Mouse (Mus musculus) heart, postnatal 36 days (tissue): ENCODE results near the gene Gm11060. TPM values are rescaled to one million over a fixed set of nuclear protein-coding genes. Genes with fewer than 3 reads are reported as not detected.

Experiments
- DNase-seq, 2 experiments: peaks; one replicate each; pipeline ENCODE4 v3.0.0; 2021 to 2022
- intact Hi-C: fragments of 180-260 bp; cut with DNase I; formaldehyde crosslinking; loops from one replicate; pipeline ENCODE4 v1.15.1; 2025
- total RNA-seq, 2 experiments: library from RNA; stranded (reverse); gene quantifications; 2 replicates each; pipeline ENCODE4 v1.2.3; 2021

The Gm11060 gene
- total RNA-seq, result not detected

GRCm38 (mm10) chr2:105091718-105092117, at the start of gene Gm11060:
TSS of gene Gm11060 (plus strand) at chr2:105092018.
- intact Hi-C loops, result no loop called here
- no peak for DNase-seq

GRCm38 (mm10) chr2:105043152-105043551, 48.7 kb upstream of the Gm11060 start:
- DNase-seq, result no peak
- intact Hi-C loops, result no loop called here

GRCm38 (mm10) chr2:105048301-105048700, 43.5 kb upstream of the Gm11060 start:
- intact Hi-C loops, result no loop called here
- no peak for DNase-seq

GRCm38 (mm10) chr2:105055529-105055928, 36.3 kb upstream of the Gm11060 start:
- intact Hi-C loops, result no loop called here
- no peak for DNase-seq

- intact Hi-C loops, result no loop called here
- no peak for DNase-seq
Observed at GRCm38 (mm10) chr2:105058577-105059116, 33.2 kb upstream of the Gm11060 start.

- DNase-seq, result no peak
- intact Hi-C loops, result no loop called here
Observed at GRCm38 (mm10) chr2:105062741-105063372, 29.0 kb upstream of the Gm11060 start.

- DNase-seq, result no peak
- intact Hi-C loops, result loop anchor here (2.0 kb wide), 1 partner anchor 160 kb away; no protein-coding TSS in a partner anchor
Observed at GRCm38 (mm10) chr2:105072496-105072895, 19.3 kb upstream of the Gm11060 start.

GRCm38 (mm10) chr2:105074196-105074595, 17.6 kb upstream of the Gm11060 start:
- no peak for DNase-seq
- intact Hi-C loops, result no loop called here

- DNase-seq, result no peak
- intact Hi-C loops, result no loop called here
Observed at GRCm38 (mm10) chr2:105075809-105076208, 16.0 kb upstream of the Gm11060 start.

GRCm38 (mm10) chr2:105077151-105077550, 14.7 kb upstream of the Gm11060 start:
- DNase-seq, result no peak
- intact Hi-C loops, result no loop called here

GRCm38 (mm10) chr2:105082256-105082790, 9.5 kb upstream of the Gm11060 start:
- intact Hi-C loops, result no loop called here
- no peak for DNase-seq

- intact Hi-C loops, result no loop called here
- no peak for DNase-seq
Observed at GRCm38 (mm10) chr2:105084035-105084434, 7.8 kb upstream of the Gm11060 start.

GRCm38 (mm10) chr2:105086081-105086480, 5.7 kb upstream of the Gm11060 start:
- intact Hi-C loops, result no loop called here
- DNase-seq, result no peak

- no peak for DNase-seq
- intact Hi-C loops, result no loop called here
Observed at GRCm38 (mm10) chr2:105088005-105088404, 3.8 kb upstream of the Gm11060 start.

- intact Hi-C loops, result no loop called here
- no peak for DNase-seq
Observed at GRCm38 (mm10) chr2:105089083-105089482, 2.7 kb upstream of the Gm11060 start.

- intact Hi-C loops, result no loop called here
- no peak for DNase-seq
Observed at GRCm38 (mm10) chr2:105089581-105090508, 2.0 kb upstream of the Gm11060 start.

- intact Hi-C loops, result no loop called here
- DNase-seq, result peak in 1 of 2 experiments; percentile 20
Observed at GRCm38 (mm10) chr2:105090991-105091390, 827 bp upstream of the Gm11060 start.

- intact Hi-C loops, result no loop called here
- no peak for DNase-seq
Observed at GRCm38 (mm10) chr2:105097294-105097953, 5.6 kb downstream of the Gm11060 start.

GRCm38 (mm10) chr2:105099410-105099809, 7.6 kb downstream of the Gm11060 start:
- no peak for DNase-seq
- intact Hi-C loops, result no loop called here

- no peak for DNase-seq
- intact Hi-C loops, result no loop called here
Observed at GRCm38 (mm10) chr2:105100541-105100940, 8.7 kb downstream of the Gm11060 start.

GRCm38 (mm10) chr2:105108703-105109158, 16.9 kb downstream of the Gm11060 start:
- intact Hi-C loops, result no loop called here
- DNase-seq, result peak; percentile 59 to 67
